Comparison of ENCODE assay signal across 20 mouse cellular contexts in genomic region chrX:48147226-48147625, GRCm38 (mm10). TPM values are rescaled to one million over a fixed set of nuclear protein-coding genes. Genes with fewer than 3 reads are reported as not detected.
A peak's percentile ranks its signal among the peaks of the same experiment; 100 is the strongest.
DNase-seq lines count a peak whose midpoint lies in the region; ATAC-seq and TF ChIP-seq lines count a peak whose summit lies in the region.
"Had no signal": no experiment of that assay in that cellular context is flagged by ENCODE, and none has a peak within 500 bp of the region (broad histone marks: within the 10 kb centered on the region; RNA-seq: fewer than 3 reads in every experiment).

No protein-coding gene starts in this region.

- peak overlapping the region; percentile 12; the same call in 1 of the 2 replicates for H3K4me2 ChIP-seq in heart, embryonic 16.5 days (ENCODE audit: low read depth, low read length)
- H3K4me2 ChIP-seq in midbrain, embryonic 11.5 days: no peak overlapping the region
- no peak overlapping the region for H3K4me2 ChIP-seq in forebrain, postnatal 0 days (ENCODE audit: low read depth)
- H3K4me2 ChIP-seq: forebrain, embryonic 12.5 days; heart, embryonic 13.5 days; kidney, embryonic 15.5 days; midbrain, embryonic 15.5 days; stomach, embryonic 15.5 days had no signal

- no peak for TF ChIP-seq CTCF in heart, adult 2 months (IDR thresholded peaks at IDR 0.05)
- TF ChIP-seq CTCF in forebrain, postnatal 0 days (IDR thresholded peaks at IDR 0.05; ENCODE audit: low read depth): no peak

- H3K4me1 ChIP-seq in heart, embryonic 16.5 days (ENCODE audit: control insufficient read depth, insufficient read depth, low read length): peaks cover 6% of the 10 kb centered on the region
- no peaks in the 10 kb centered on the region for H3K4me1 ChIP-seq in heart, adult 2 months (ENCODE audit: control insufficient read depth, insufficient read depth, low read length)
- H3K4me1 ChIP-seq in brown adipose tissue, adult 24 weeks (ENCODE audit: control insufficient read depth, insufficient read depth, insufficient read length, low read length): peaks cover 2% of the 10 kb centered on the region; the same call in 1 of the 2 replicates
- H3K4me1 ChIP-seq in midbrain, embryonic 11.5 days (ENCODE audit: control insufficient read depth, insufficient read depth, low read length): no peaks in the 10 kb centered on the region
- H3K4me1 ChIP-seq in forebrain, postnatal 0 days (ENCODE audit: insufficient read depth): no peaks in the 10 kb centered on the region
- H3K4me1 ChIP-seq: forebrain, embryonic 12.5 days; midbrain, embryonic 15.5 days; stomach, embryonic 15.5 days had no signal

- no peak overlapping the region for H3K9ac ChIP-seq in heart, embryonic 16.5 days (ENCODE audit: low read length)
- H3K9ac ChIP-seq in heart, adult 2 months (ENCODE audit: low read depth, low read length): no peak overlapping the region
- H3K9ac ChIP-seq in midbrain, embryonic 11.5 days (ENCODE audit: low read length): no peak overlapping the region
- H3K9ac ChIP-seq in forebrain, postnatal 0 days: no peak overlapping the region
- H3K9ac ChIP-seq: forebrain, embryonic 12.5 days; heart, embryonic 13.5 days; kidney, embryonic 15.5 days; midbrain, embryonic 15.5 days; stomach, embryonic 15.5 days had no signal

- WGBS in heart, embryonic 16.5 days: 59% methylated on average over 2 of the region's 2 CpGs
- 70% methylated on average over 2 of the region's 2 CpGs for WGBS in heart, adult 2 months
- WGBS in macrophage (ENCODE audit: missing documents): 22% methylated on average over 1 of the region's 2 CpGs
- WGBS in midbrain, embryonic 11.5 days: 83% methylated on average over 2 of the region's 2 CpGs
- 82% methylated on average over 2 of the region's 2 CpGs for WGBS in forebrain, postnatal 0 days

- DNase-seq in heart, adult 2 months: no peak
- peak; percentile 8 for DNase-seq in A20 (ENCODE audit: low read depth, low spot score)
- no peak for DNase-seq in midbrain, embryonic 11.5 days (ENCODE audit: low spot score, missing footprints)
- no peak for DNase-seq in forebrain, postnatal 0 days
- no peak for DNase-seq in kidney, postnatal 10 days
- DNase-seq: cerebellum, postnatal 36 days; gastrocnemius, postnatal 36 days; layer of hippocampus, postnatal 36 days; left cerebral cortex, postnatal 4 days; lung, adult 18-20 months; lung, postnatal 4 days had no signal

- intact Hi-C loops in heart, adult 2 months (cut with DNase I): no loop called here

- H3K27ac ChIP-seq in heart, embryonic 16.5 days (ENCODE audit: low read length): no peak overlapping the region; the same call in 1 of the 2 replicates
- no peak overlapping the region for H3K27ac ChIP-seq in heart, adult 2 months
- H3K27ac ChIP-seq in brown adipose tissue, adult 24 weeks (replicated peaks; ENCODE audit: low read depth, low read length): no peak overlapping the region
- H3K27ac ChIP-seq in macrophage: peak overlapping the region; percentile 88
- H3K27ac ChIP-seq in midbrain, embryonic 11.5 days (ENCODE audit: low read depth, low read length): no peak overlapping the region
- no peak overlapping the region for H3K27ac ChIP-seq in forebrain, postnatal 0 days (ENCODE audit: low read depth, low read length)
- H3K27ac ChIP-seq: forebrain, embryonic 12.5 days; heart, embryonic 13.5 days; kidney, embryonic 15.5 days; midbrain, embryonic 15.5 days; stomach, embryonic 15.5 days had no signal

- no peak for ATAC-seq in heart, embryonic 16.5 days (replicated peaks; ENCODE audit: extremely low read depth, insufficient read depth, low FRiP score)
- no peak for ATAC-seq in midbrain, embryonic 11.5 days (ENCODE audit: low FRiP score)
- ATAC-seq in forebrain, postnatal 0 days: no peak
- ATAC-seq: midbrain, embryonic 15.5 days had no signal

- no peak for TF ChIP-seq POLR2A in heart, adult 2 months (IDR thresholded peaks at IDR 0.05; ENCODE audit: insufficient read depth, low read depth, low read length)

- no peaks in the 10 kb centered on the region for H3K9me3 ChIP-seq in heart, embryonic 16.5 days (replicated peaks; ENCODE audit: control insufficient read depth, low read length)
- H3K9me3 ChIP-seq in midbrain, embryonic 11.5 days (ENCODE audit: control insufficient read depth, low read length): no peaks in the 10 kb centered on the region
- H3K9me3 ChIP-seq in forebrain, postnatal 0 days (ENCODE audit: low read length): no peaks in the 10 kb centered on the region
- H3K9me3 ChIP-seq: forebrain, embryonic 12.5 days; G1E; heart, embryonic 13.5 days; kidney, embryonic 15.5 days; midbrain, embryonic 15.5 days; stomach, embryonic 15.5 days had no signal

- no peaks in the 10 kb centered on the region for H3K27me3 ChIP-seq in heart, embryonic 16.5 days (ENCODE audit: control insufficient read depth, insufficient read depth, low read length)
- H3K27me3 ChIP-seq in heart, adult 2 months (ENCODE audit: control insufficient read depth, insufficient read depth, low read length): no peaks in the 10 kb centered on the region
- H3K27me3 ChIP-seq in midbrain, embryonic 11.5 days (ENCODE audit: control insufficient read depth, insufficient read depth, low read length): no peaks in the 10 kb centered on the region
- no peaks in the 10 kb centered on the region for H3K27me3 ChIP-seq in forebrain, postnatal 0 days (ENCODE audit: insufficient read depth, low read length)
- H3K27me3 ChIP-seq: forebrain, embryonic 12.5 days; heart, embryonic 13.5 days; kidney, embryonic 15.5 days; midbrain, embryonic 15.5 days; stomach, embryonic 15.5 days had no signal

- H3K79me2 ChIP-seq in heart, adult 2 months (replicated peaks; ENCODE audit: control insufficient read depth, insufficient read depth, low read length): no peaks in the 10 kb centered on the region
- H3K79me2 ChIP-seq in macrophage (ENCODE audit: inconsistent target): peaks cover 59% of the 10 kb centered on the region

- no peaks in the 10 kb centered on the region for H3K36me3 ChIP-seq in heart, embryonic 16.5 days (ENCODE audit: control insufficient read depth, insufficient read depth)
- H3K36me3 ChIP-seq in heart, adult 2 months (ENCODE audit: control insufficient read depth, insufficient read depth, low read length): no peaks in the 10 kb centered on the region
- H3K36me3 ChIP-seq in macrophage (ENCODE audit: inconsistent target): no peaks in the 10 kb centered on the region
- H3K36me3 ChIP-seq in midbrain, embryonic 11.5 days (ENCODE audit: control insufficient read depth, insufficient read depth, low read length): no peaks in the 10 kb centered on the region
- H3K36me3 ChIP-seq in forebrain, postnatal 0 days (ENCODE audit: insufficient read depth): no peaks in the 10 kb centered on the region
- H3K36me3 ChIP-seq: forebrain, embryonic 12.5 days; G1E; heart, embryonic 13.5 days; kidney, embryonic 15.5 days; midbrain, embryonic 15.5 days; stomach, embryonic 15.5 days had no signal

- peak overlapping the region; percentile 27 for H3K4me3 ChIP-seq in heart, embryonic 16.5 days (ENCODE audit: low read length)
- H3K4me3 ChIP-seq in heart, adult 2 months: no peak overlapping the region
- H3K4me3 ChIP-seq in brown adipose tissue, adult 24 weeks (ENCODE audit: insufficient read depth, low read depth, low read length): peak overlapping the region; percentile 24; the same call in 1 of the 2 replicates
- peak overlapping the region; percentile 60 for H3K4me3 ChIP-seq in macrophage (ENCODE audit: inconsistent target)
- no peak overlapping the region for H3K4me3 ChIP-seq in midbrain, embryonic 11.5 days (ENCODE audit: low read depth, low read length)
- no peak overlapping the region for H3K4me3 ChIP-seq in forebrain, postnatal 0 days (ENCODE audit: low read depth, low read length)
- H3K4me3 ChIP-seq: forebrain, embryonic 12.5 days; heart, embryonic 13.5 days; kidney, embryonic 15.5 days; midbrain, embryonic 15.5 days; stomach, embryonic 15.5 days had no signal

- no peak for TF ChIP-seq EP300 in heart, adult 2 months (IDR thresholded peaks at IDR 0.05; ENCODE audit: insufficient read depth, low read depth, low read length)

RNA-seq across cellular contexts. Expression of gene Sash3, which starts 1.0 kb away (rescaled TPM):
- 8.8 and 22.3 TPM in 2 replicates for polyA plus RNA-seq in heart, embryonic 16.5 days (2015; fragmentation: Nextera tagmentation; extraction: Ambion mirVana)
- 1 to 10 TPM; 1.2 to 1.3 TPM for total RNA-seq in heart, adult 2 months (2021)
- polyA plus RNA-seq in heart, adult 2 months (2012; rRNA removed): 1.4 and 2.9 TPM in 2 replicates
- 1.3 and 1.4 TPM in 2 replicates for polyA plus RNA-seq in brown adipose tissue, adult 24 weeks (2012; ENCODE audit: insufficient read depth, insufficient read length, missing spikeins)
- total RNA-seq in macrophage (2018; cell fraction: chromatin; rRNA removed): 10 to 100 TPM in 22 of 26 experiments, 1 to 10 TPM in 4; 4.5 to 48.2 (median 19.8) TPM
- total RNA-seq in macrophage (2018; cell fraction: cytosol; rRNA removed): 100 to 1,000 TPM in 6 of 26 experiments, 10 to 100 TPM in 20; 46.5 to 111 (median 85.9) TPM
- 10 to 100 TPM; 15.3 to 90.7 (median 47.5) TPM for total RNA-seq in macrophage (2018; cell fraction: nucleus; rRNA removed)
- 69.0 to 81.4 TPM (median 69.1 TPM) in 3 replicates for polyA plus RNA-seq in macrophage (2018)
- polyA plus RNA-seq in midbrain, embryonic 11.5 days (2014; fragmentation: Nextera tagmentation; extraction: Ambion mirVana): 1.1 and 1.2 TPM in 2 replicates
- 1.2 and 1.9 TPM in 2 replicates for total RNA-seq in forebrain, postnatal 0 days (2014; rRNA removed)
- polyA plus RNA-seq in forebrain, postnatal 0 days (2015; fragmentation: Nextera tagmentation; extraction: Ambion mirVana): 1.1 and 1.3 TPM in 2 replicates

RNA-seq across cellular contexts. Expression of gene Xpnpep2, which starts 38.7 kb away (rescaled TPM):
- 0.84 and 0.98 TPM in 2 replicates for polyA plus RNA-seq in heart, embryonic 16.5 days (2015; fragmentation: Nextera tagmentation; extraction: Ambion mirVana)
- 1 to 10 TPM; 1.5 to 1.9 TPM for total RNA-seq in heart, adult 2 months (2021)
- polyA plus RNA-seq in heart, adult 2 months (2012; rRNA removed): 2.1 and 4.1 TPM in 2 replicates
- 1.2 and 3.1 TPM in 2 replicates for polyA plus RNA-seq in brown adipose tissue, adult 24 weeks (2012; ENCODE audit: insufficient read depth, insufficient read length, missing spikeins)
- 1 to 10 TPM in 1 of 26 experiments, not detected in 25; 1.0 TPM for total RNA-seq in macrophage (2018; cell fraction: chromatin; rRNA removed)
- total RNA-seq in macrophage (2018; cell fraction: cytosol; rRNA removed): under 1 TPM in 1 of 26 experiments, not detected in 25; 0.04 TPM
- total RNA-seq in macrophage (2018; cell fraction: nucleus; rRNA removed): not detected
- polyA plus RNA-seq in macrophage (2018): not detected in 3 replicates
- 2.2 and 2.9 TPM in 2 replicates for polyA plus RNA-seq in midbrain, embryonic 11.5 days (2014; fragmentation: Nextera tagmentation; extraction: Ambion mirVana)
- 0.38 and 0.62 TPM in 2 replicates for total RNA-seq in forebrain, postnatal 0 days (2014; rRNA removed)
- polyA plus RNA-seq in forebrain, postnatal 0 days (2015; fragmentation: Nextera tagmentation; extraction: Ambion mirVana): 0.76 and 0.84 TPM in 2 replicates

Comparison
In these comparisons a context has a peak if more than half of its experiments do, and no peak if none do; other contexts are left out.
1. H3K4me3 ChIP-seq: peak in heart, embryonic 16.5 days (single experiment), brown adipose tissue, adult 24 weeks (single experiment) and macrophage (single experiment); none in heart, adult 2 months (single experiment), midbrain, embryonic 11.5 days (single experiment) and forebrain, postnatal 0 days (single experiment).